Mouse (Mus musculus) urinary bladder, postnatal 10 days (tissue): ENCODE measurements around the gene Prkg1.
"Not testable (repeated sequence)": the region's sequence is repeated elsewhere in the genome, so short reads cannot be mapped to it uniquely, and the experiment has no call there.

Experiments used
- DNase-seq: peaks from one replicate; pipeline ENCODE4 v3.0.0; 2022; ENCODE audit warnings: low spot score

Prkg1 gene

GRCm38 (mm10) chr19:30586366-30586765, 1178.5 kb downstream of the Prkg1 start:
- no peak for DNase-seq

- DNase-seq = no peak
Measured at GRCm38 (mm10) chr19:30564516-30564915, 1200.3 kb downstream of the Prkg1 start.

GRCm38 (mm10) chr19:30563876-30564275, 1201.0 kb downstream of the Prkg1 start:
- no peak for DNase-seq

- no peak for DNase-seq
Measured at GRCm38 (mm10) chr19:30558024-30558423, 1206.8 kb downstream of the Prkg1 start.

- DNase-seq = no peak
Measured at GRCm38 (mm10) chr19:30554467-30554881, 1210.4 kb downstream of the Prkg1 start.

- no peak for DNase-seq
Measured at GRCm38 (mm10) chr19:30553740-30554139, 1211.1 kb downstream of the Prkg1 start.

GRCm38 (mm10) chr19:30552260-30552659, 1212.6 kb downstream of the Prkg1 start:
- DNase-seq = no peak

- no peak for DNase-seq
Measured at GRCm38 (mm10) chr19:30549854-30550647, 1214.8 kb downstream of the Prkg1 start.

- no peak for DNase-seq
Measured at GRCm38 (mm10) chr19:30549044-30549853, 1215.6 kb downstream of the Prkg1 start, which contains the start of gene Dkk1. Dkk1 (minus strand) TSS chr19:30549665.

GRCm38 (mm10) chr19:30548411-30549043, 1216.3 kb downstream of the Prkg1 start:
- DNase-seq = no peak

GRCm38 (mm10) chr19:30539365-30539941, 1225.4 kb downstream of the Prkg1 start:
- DNase-seq = not testable (repeated sequence)

GRCm38 (mm10) chr19:30516771-30517170, 1248.1 kb downstream of the Prkg1 start:
- no peak for DNase-seq
